Mouse (Mus musculus) lung, postnatal 0 days (tissue): Measurements from ENCODE around the gene Ulk2.

Source experiments
- CTCF ChIP-seq: IDR thresholded peaks from 2 replicates; pipeline ENCODE4 v1.5.1; 2016; ENCODE audit warnings: antibody characterized with exemption, mild to moderate bottlenecking
- EP300 ChIP-seq: IDR thresholded peaks from 2 replicates; pipeline ENCODE4 v1.6.1; 2016; ENCODE audit warnings: antibody characterized with exemption, mild to moderate bottlenecking, control low read depth

DNA sequence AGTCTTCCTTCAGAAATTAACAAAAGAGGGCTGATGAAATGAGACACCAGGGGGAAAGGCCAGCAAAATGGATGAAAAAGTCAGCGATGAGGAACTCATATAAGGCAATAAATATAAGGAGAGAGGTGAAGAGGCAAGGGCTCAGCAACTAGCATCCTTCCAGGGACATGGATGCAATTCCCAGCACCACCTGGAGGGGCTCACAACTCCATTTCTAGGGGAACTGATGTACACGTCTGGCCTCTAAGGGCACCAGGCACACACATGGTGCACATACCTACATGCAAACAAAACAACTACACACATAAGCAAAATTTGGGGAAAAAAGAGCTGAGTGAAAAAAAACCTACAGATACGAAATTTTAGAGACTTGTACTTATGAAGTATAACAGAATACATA lies 110.4 kb downstream of the Ulk2 start:
- TF ChIP-seq CTCF: peak; percentile 32
- TF ChIP-seq EP300: no peak
